Mouse (Mus musculus) liver, embryonic 15.5 days (tissue): ENCODE measurements around the gene Daam1. TPM values are rescaled to one million over a fixed set of nuclear protein-coding genes. Genes with fewer than 3 reads are reported as not detected.

Experiments used
- ATAC-seq: fragments of 200-750 bp; cut with Nextera tagmentation; 2 replicates; pipeline ENCODE4 v1.8.0; 2017; ENCODE audit warnings: moderate number of reproducible peaks, mild to moderate bottlenecking, moderate library complexity; ENCODE audit not compliant: insufficient read depth
- H3K27ac ChIP-seq: fragments of 300-500 bp; sonication (generic); replicated peaks from 2 replicates; pipeline ENCODE4 v1.5.1; 2015; ENCODE audit warnings: mild to moderate bottlenecking, inconsistent platforms
- H3K27me3 ChIP-seq: fragments of 300-500 bp; sonication (generic); 2 replicates; pipeline ENCODE4 v1.6.1; 2015; ENCODE audit warnings: mild to moderate bottlenecking, inconsistent platforms
- H3K36me3 ChIP-seq: fragments of 300-500 bp; sonication (generic); replicated peaks from 2 replicates; pipeline ENCODE4 v1.6.1; 2015; ENCODE audit warnings: moderate library complexity, mild to moderate bottlenecking, inconsistent platforms
- H3K4me1 ChIP-seq: fragments of 300-500 bp; sonication (generic); replicated peaks from 2 replicates; pipeline ENCODE4 v1.6.1; 2015; ENCODE audit warnings: inconsistent platforms
- H3K4me2 ChIP-seq: fragments of 300-500 bp; sonication (generic); 2 replicates; pipeline ENCODE4 v1.6.1; 2015; ENCODE audit warnings: moderate library complexity, mild to moderate bottlenecking, inconsistent platforms
- H3K4me3 ChIP-seq: fragments of 300-500 bp; sonication (generic); replicated peaks from 2 replicates; pipeline ENCODE4 v1.5.1; 2015; ENCODE audit warnings: mild to moderate bottlenecking, inconsistent platforms
- H3K9ac ChIP-seq: fragments of 300-500 bp; sonication (generic); 2 replicates; pipeline ENCODE4 v1.6.1; 2015; ENCODE audit warnings: moderate library complexity, mild to moderate bottlenecking, inconsistent platforms
- H3K9me3 ChIP-seq: fragments of 300-500 bp; sonication (generic); replicated peaks from 2 replicates; pipeline ENCODE4 v1.6.1; 2016; ENCODE audit warnings: inconsistent platforms
- WGBS: fragments of 180-500 bp; shearing (Covaris S2); methylation state at CpG from one replicate; pipeline ENCODE4 v1.1.7; 2015; ENCODE audit warnings: mixed read lengths; ENCODE audit not compliant: insufficient replicate concordance; 5-methylcytosine and 5-hydroxymethylcytosine counted together
- polyA plus RNA-seq: library from polyadenylated mRNA; unstranded; fragments of >200 nt; fragmentation: Nextera tagmentation; extraction: Ambion mirVana; gene quantifications from 2 replicates; pipeline ENCODE4 v1.2.1, GENCODE M21; 2015

Daam1 gene
- polyA plus RNA-seq, 1 experiment from 2014 or later, result 8.8 TPM

GRCm38 (mm10) chr12:71880987-71881386, 50.1 kb downstream of the Daam1 start:
- H3K4me1 ChIP-seq, result peaks cover 60% of the 10 kb centered on the region
- H3K36me3 ChIP-seq, result no peaks in the 10 kb centered on the region; the same call in 1 of the 2 replicates
- 74% methylated on average over 5 of the region's 5 CpGs for WGBS
- H3K4me3 ChIP-seq, result no peak overlapping the region
- ATAC-seq, result no peak
- H3K9me3 ChIP-seq, result no peaks in the 10 kb centered on the region
- no peak overlapping the region for H3K4me2 ChIP-seq
- no peak overlapping the region for H3K27ac ChIP-seq
- H3K27me3 ChIP-seq, result no peaks in the 10 kb centered on the region
- no peak overlapping the region for H3K9ac ChIP-seq

- Histone ChIP-seq H3K27me3 (no peaks in the 10 kb centered on the region), H3K4me3 (no peak overlapping the region), H3K4me1 (peaks cover 64% of the 10 kb centered on the region), H3K9ac (no peak overlapping the region), H3K27ac (no peak overlapping the region), H3K4me2 (no peak overlapping the region), H3K9me3 (no peaks in the 10 kb centered on the region), H3K36me3 (no peaks in the 10 kb centered on the region; the same call in 1 of the 2 replicates)
- WGBS, result 83% methylated on average over 4 of the region's 4 CpGs
- ATAC-seq, result no peak
These were observed 50.6 kb downstream of the Daam1 start for GRCm38 (mm10) chr12:71881477-71881876.

GRCm38 (mm10) chr12:71883066-71883711, 52.3 kb downstream of the Daam1 start:
- H3K4me2 ChIP-seq, result no peak overlapping the region
- peaks cover 74% of the 10 kb centered on the region for H3K4me1 ChIP-seq
- 55% methylated on average over 9 of the region's 9 CpGs for WGBS
- no peak for ATAC-seq
- H3K27me3 ChIP-seq, result no peaks in the 10 kb centered on the region
- H3K36me3 ChIP-seq, result no peaks in the 10 kb centered on the region; the same call in 1 of the 2 replicates
- H3K9me3 ChIP-seq, result no peaks in the 10 kb centered on the region
- H3K27ac ChIP-seq, result no peak overlapping the region
- no peak overlapping the region for H3K9ac ChIP-seq
- no peak overlapping the region for H3K4me3 ChIP-seq

GRCm38 (mm10) chr12:71885170-71885574, 54.3 kb downstream of the Daam1 start:
- no peak overlapping the region for H3K4me2 ChIP-seq
- H3K9ac ChIP-seq, result no peak overlapping the region
- no peak for ATAC-seq
- peak overlapping the region; percentile 16; the same call in 1 of the 2 replicates for H3K27ac ChIP-seq
- WGBS, result 74% methylated on average over 2 of the region's 2 CpGs
- peaks cover 85% of the 10 kb centered on the region for H3K4me1 ChIP-seq
- H3K27me3 ChIP-seq, result no peaks in the 10 kb centered on the region
- no peaks in the 10 kb centered on the region for H3K9me3 ChIP-seq
- no peak overlapping the region for H3K4me3 ChIP-seq
- no peaks in the 10 kb centered on the region; the same call in 1 of the 2 replicates for H3K36me3 ChIP-seq

GRCm38 (mm10) chr12:71885717-71886116, 54.8 kb downstream of the Daam1 start:
- Histone ChIP-seq H3K9ac (no peak overlapping the region), H3K36me3 (no peaks in the 10 kb centered on the region; the same call in 1 of the 2 replicates), H3K4me2 (0 out of 2 replicates have a peak overlapping the region, but pooled peaks have one; percentile 6), H3K27ac (peak overlapping the region; percentile 16; the same call in 1 of the 2 replicates), H3K27me3 (no peaks in the 10 kb centered on the region), H3K4me1 (peaks cover 82% of the 10 kb centered on the region), H3K9me3 (no peaks in the 10 kb centered on the region), H3K4me3 (no peak overlapping the region)
- WGBS, result 72% methylated on average over 4 of the region's 4 CpGs
- ATAC-seq, result no peak

GRCm38 (mm10) chr12:71886406-71886805, 55.5 kb downstream of the Daam1 start:
- Histone ChIP-seq H3K4me3 (no peak overlapping the region), H3K36me3 (no peaks in the 10 kb centered on the region; the same call in 1 of the 2 replicates), H3K9ac (no peak overlapping the region), H3K27me3 (no peaks in the 10 kb centered on the region), H3K4me1 (peaks cover 83% of the 10 kb centered on the region), H3K27ac (0 out of 2 replicates have a peak overlapping the region, but pooled peaks have one; percentile 16), H3K9me3 (no peaks in the 10 kb centered on the region), H3K4me2 (0 out of 2 replicates have a peak overlapping the region, but pooled peaks have one; percentile 5)
- WGBS, result 75% methylated on average over 5 of the region's 5 CpGs
- ATAC-seq, result no peak

- 0 out of 2 replicates have a peak overlapping the region, but pooled peaks have one; percentile 5 for H3K4me2 ChIP-seq
- H3K4me1 ChIP-seq, result peaks cover 85% of the 10 kb centered on the region
- no peak overlapping the region for H3K27ac ChIP-seq
- H3K4me3 ChIP-seq, result no peak overlapping the region
- no peaks in the 10 kb centered on the region for H3K27me3 ChIP-seq
- no peaks in the 10 kb centered on the region; the same call in 1 of the 2 replicates for H3K36me3 ChIP-seq
- H3K9me3 ChIP-seq, result no peaks in the 10 kb centered on the region
- no peak for ATAC-seq
- WGBS, result 53% methylated on average over 2 of the region's 2 CpGs
- no peak overlapping the region for H3K9ac ChIP-seq
These were observed 56.1 kb downstream of the Daam1 start for GRCm38 (mm10) chr12:71886941-71887340.

GRCm38 (mm10) chr12:71888370-71888769, 57.5 kb downstream of the Daam1 start:
- Histone ChIP-seq H3K4me3 (no peak overlapping the region), H3K27me3 (no peaks in the 10 kb centered on the region), H3K9ac (no peak overlapping the region), H3K27ac (no peak overlapping the region), H3K4me2 (no peak overlapping the region), H3K9me3 (no peaks in the 10 kb centered on the region), H3K4me1 (peaks cover 82% of the 10 kb centered on the region), H3K36me3 (no peaks in the 10 kb centered on the region; the same call in 1 of the 2 replicates)
- ATAC-seq, result no peak; the same call in 1 of the 2 replicates
- WGBS, result 80% methylated on average over 6 of the region's 6 CpGs

- no peak for ATAC-seq
- Histone ChIP-seq H3K27ac (no peak overlapping the region), H3K4me3 (no peak overlapping the region), H3K9ac (no peak overlapping the region), H3K4me1 (peaks cover 76% of the 10 kb centered on the region), H3K4me2 (no peak overlapping the region), H3K36me3 (no peaks in the 10 kb centered on the region; the same call in 1 of the 2 replicates), H3K27me3 (no peaks in the 10 kb centered on the region), H3K9me3 (no peaks in the 10 kb centered on the region)
- 76% methylated on average over 8 of the region's 8 CpGs for WGBS
These were observed 58.4 kb downstream of the Daam1 start for GRCm38 (mm10) chr12:71889266-71889665.

- Histone ChIP-seq H3K27ac (no peak overlapping the region), H3K4me1 (peaks cover 66% of the 10 kb centered on the region), H3K9ac (no peak overlapping the region), H3K36me3 (peaks cover 5% of the 10 kb centered on the region), H3K27me3 (no peaks in the 10 kb centered on the region), H3K4me3 (no peak overlapping the region), H3K4me2 (no peak overlapping the region), H3K9me3 (no peaks in the 10 kb centered on the region)
- WGBS, result 18% methylated on average over 1 of the region's 1 CpGs
- ATAC-seq, result no peak
These were observed 59.4 kb downstream of the Daam1 start for GRCm38 (mm10) chr12:71890282-71890681.

GRCm38 (mm10) chr12:71891729-71892355, 61.0 kb downstream of the Daam1 start:
- 72% methylated on average over 7 of the region's 7 CpGs for WGBS

More at GRCm38 (mm10) chr12:71891729-71892355, 61.0 kb downstream of the Daam1 start:
- no peak overlapping the region for H3K9ac ChIP-seq
- no peak for ATAC-seq
- H3K4me1 ChIP-seq, result peaks cover 50% of the 10 kb centered on the region
- peaks cover 19% of the 10 kb centered on the region for H3K36me3 ChIP-seq
- H3K4me2 ChIP-seq, result no peak overlapping the region
- H3K27me3 ChIP-seq, result no peaks in the 10 kb centered on the region
- no peak overlapping the region for H3K27ac ChIP-seq
- H3K4me3 ChIP-seq, result no peak overlapping the region
- H3K9me3 ChIP-seq, result no peaks in the 10 kb centered on the region
